Mouse (Mus musculus) olfactory bulb, adult 2 months (tissue): ENCODE data around the gene Timmdc1.

Experiments
- CTCF ChIP-seq: fragments of 200-500 bp; IDR thresholded peaks from 2 replicates; pipeline ENCODE4 v1.5.1; 2012; ENCODE audit warnings: low read depth, mild to moderate bottlenecking, low read length, moderate library complexity; ENCODE audit not compliant: insufficient read depth
- POLR2A ChIP-seq: fragments of 200-500 bp; IDR thresholded peaks from 2 replicates; pipeline ENCODE4 v1.6.1; 2012; ENCODE audit warnings: mild to moderate bottlenecking, low read depth, low read length, moderate library complexity; ENCODE audit not compliant: insufficient read depth

- TF ChIP-seq CTCF (no peak), POLR2A (no peak)
Observed at GRCm38 (mm10) chr16:38450707-38451106, 71.8 kb downstream of the Timmdc1 start.
